Mouse (Mus musculus) intestine, embryonic 16.5 days (tissue): ENCODE measurements around the gene Fbxo39. TPM values are rescaled to one million over a fixed set of nuclear protein-coding genes. Genes with fewer than 3 reads are reported as not detected.

Experiments
- ATAC-seq: fragments of 200-750 bp; cut with Nextera tagmentation; 2 replicates; pipeline ENCODE4 v1.8.0; 2017; ENCODE audit warnings: moderate TSS enrichment, moderate library complexity
- H3K27ac ChIP-seq: fragments of 300-500 bp; sonication (generic); 2 replicates; pipeline ENCODE4 v1.5.1; 2014; ENCODE audit warnings: mild to moderate bottlenecking, low read length
- H3K27me3 ChIP-seq: fragments of 300-500 bp; sonication (generic); replicated peaks from 2 replicates; pipeline ENCODE4 v1.6.1; 2014; ENCODE audit warnings: low read length, control low read depth, mixed read lengths; ENCODE audit not compliant: control insufficient read depth, insufficient read depth
- H3K36me3 ChIP-seq: fragments of 300-500 bp; sonication (generic); 2 replicates; pipeline ENCODE4 v1.6.1; 2014; ENCODE audit warnings: low read length, control low read depth; ENCODE audit not compliant: control insufficient read depth, insufficient read depth
- H3K4me1 ChIP-seq: fragments of 300-500 bp; sonication (generic); 2 replicates; pipeline ENCODE4 v1.6.1; 2014; ENCODE audit warnings: low read length, control low read depth, mixed read lengths; ENCODE audit not compliant: control insufficient read depth, insufficient read depth
- H3K4me2 ChIP-seq: fragments of 300-500 bp; sonication (generic); 2 replicates; pipeline ENCODE4 v1.6.1; 2014; ENCODE audit warnings: low read depth, low read length, control low read depth
- H3K4me3 ChIP-seq: fragments of 300-500 bp; sonication (generic); 2 replicates; pipeline ENCODE4 v1.5.1; 2014; ENCODE audit warnings: mild to moderate bottlenecking, low read length
- H3K9ac ChIP-seq: fragments of 300-500 bp; sonication (generic); 2 replicates; pipeline ENCODE4 v1.6.1; 2014; ENCODE audit warnings: low read depth, low read length
- H3K9me3 ChIP-seq: fragments of 300-500 bp; sonication (generic); 2 replicates; pipeline ENCODE4 v1.6.1; 2016; ENCODE audit warnings: low read length, control low read depth; ENCODE audit not compliant: control insufficient read depth
- WGBS: fragments of 180-500 bp; shearing (Covaris S2); extraction: QIAGEN DNeasy Blood & Tissue Kit; methylation state at CpG from one replicate; pipeline ENCODE4 v1.1.7; 2014; 5-methylcytosine and 5-hydroxymethylcytosine counted together
- polyA plus RNA-seq: library from polyadenylated mRNA; unstranded; fragments of >200 nt; fragmentation: Nextera tagmentation; extraction: Ambion mirVana; gene quantifications from 2 replicates; pipeline ENCODE4 v1.2.1, GENCODE M21; 2015

The Fbxo39 gene
- not detected in 2 replicates for polyA plus RNA-seq

- ATAC-seq, result no peak
Observed at GRCm38 (mm10) chr11:72314151-72314895, at the start of gene Fbxo39. Fbxo39 (plus strand) TSS chr11:72314444.

DNA sequence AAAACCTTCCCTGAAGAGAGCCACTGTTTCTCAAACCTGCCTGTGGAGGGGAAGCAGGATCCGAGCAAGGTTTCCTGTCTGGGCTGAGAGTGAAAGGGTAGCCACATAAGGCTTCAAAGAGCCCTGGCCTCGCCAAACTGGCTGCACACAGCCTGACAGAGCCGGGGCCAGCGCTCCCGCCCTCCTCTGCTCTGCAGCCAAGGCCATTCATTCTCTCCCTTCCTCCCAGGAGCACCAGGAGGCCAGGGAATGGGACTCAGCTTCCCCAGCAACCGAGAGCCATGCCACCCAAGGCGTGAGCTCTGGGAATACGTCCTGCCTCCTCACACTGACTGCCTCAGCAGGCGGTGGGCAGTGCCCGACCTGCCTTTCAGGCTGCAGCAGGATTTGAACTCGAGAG lies 48.8 kb upstream of the Fbxo39 start:
- Histone ChIP-seq H3K4me3 (no peak overlapping the region; the same call in 1 of the 2 replicates), H3K27ac (no peak overlapping the region), H3K9me3 (no peaks in the 10 kb centered on the region), H3K9ac (no peak overlapping the region), H3K4me2 (no peak overlapping the region), H3K4me1 (peaks cover 7% of the 10 kb centered on the region; the same call in 1 of the 2 replicates), H3K27me3 (peaks cover 27% of the 10 kb centered on the region), H3K36me3 (no peaks in the 10 kb centered on the region)
- 9% methylated on average over 11 of the region's 11 CpGs for WGBS
- ATAC-seq, result no peak

More at GRCm38 (mm10) chr11:72314151-72314895, at the start of gene Fbxo39:
- Histone ChIP-seq H3K27ac (no peak within 1 kb of the TSS), H3K4me3 (peak within 1 kb of the TSS; percentile 9), H3K27me3 (peaks cover 18% of the 10 kb centered on the region), H3K9ac (no peak within 1 kb of the TSS), H3K4me2 (peak within 1 kb of the TSS; percentile 38), H3K4me1 (no peaks in the 10 kb centered on the region), H3K36me3 (no peaks in the 10 kb centered on the region), H3K9me3 (no peaks in the 10 kb centered on the region)
- 11% methylated on average over 42 of the region's 42 CpGs for WGBS

- no peak overlapping the region for H3K27ac ChIP-seq
- H3K27me3 ChIP-seq, result peaks cover 27% of the 10 kb centered on the region
- peak overlapping the region; percentile 44 for H3K9ac ChIP-seq
- H3K4me2 ChIP-seq, result peak overlapping the region; percentile 83
- H3K4me3 ChIP-seq, result peak overlapping the region; percentile 50
- under 1% methylated on average over 46 of the region's 46 CpGs for WGBS
- no peaks in the 10 kb centered on the region for H3K9me3 ChIP-seq
- H3K4me1 ChIP-seq, result peaks cover 7% of the 10 kb centered on the region; the same call in 1 of the 2 replicates
- ATAC-seq, result peak; percentile 82
- no peaks in the 10 kb centered on the region for H3K36me3 ChIP-seq
Observed at GRCm38 (mm10) chr11:72266207-72266959, 47.9 kb upstream of the Fbxo39 start.

- peak; percentile 48 for ATAC-seq
- Histone ChIP-seq H3K27me3 (peaks cover 27% of the 10 kb centered on the region), H3K36me3 (no peaks in the 10 kb centered on the region), H3K27ac (no peak within 1 kb of the TSS), H3K4me2 (peak within 1 kb of the TSS; percentile 83), H3K9ac (peak within 1 kb of the TSS; percentile 44), H3K4me3 (peak within 1 kb of the TSS; percentile 50), H3K4me1 (peaks cover 7% of the 10 kb centered on the region; the same call in 1 of the 2 replicates), H3K9me3 (no peaks in the 10 kb centered on the region)
- WGBS, result 4% methylated on average over 36 of the region's 36 CpGs
Observed at GRCm38 (mm10) chr11:72266960-72267560, 47.2 kb upstream of the Fbxo39 start, which contains the start of gene Slc13a5. Slc13a5 (minus strand) TSS chr11:72267222.

DNA sequence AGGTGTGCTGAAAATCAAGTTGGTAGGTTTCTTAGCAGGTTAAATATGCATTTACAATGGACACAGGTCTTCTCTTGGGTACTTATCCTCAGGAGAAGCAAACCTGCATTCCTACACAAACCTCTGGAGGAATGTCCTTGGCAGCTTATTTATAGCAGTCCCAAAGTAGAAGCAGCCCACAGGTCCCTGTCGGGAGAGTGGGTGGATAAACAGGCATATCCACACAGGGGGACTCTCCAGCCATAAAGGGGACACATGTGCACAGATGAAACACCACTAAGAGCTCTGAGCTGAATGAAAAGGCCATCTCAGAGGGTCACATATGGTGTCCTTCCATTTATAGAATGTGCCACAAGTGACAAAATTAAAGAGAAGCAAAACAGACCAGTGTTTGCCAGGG lies 42.5 kb upstream of the Fbxo39 start:
- 23% methylated on average over 1 of the region's 1 CpGs for WGBS
- no peak for ATAC-seq
- H3K27me3 ChIP-seq, result peaks cover 13% of the 10 kb centered on the region
- H3K4me2 ChIP-seq, result no peak overlapping the region
- H3K4me1 ChIP-seq, result 0 out of 2 replicates have a peak, but pooled peaks cover 3% of the 10 kb centered on the region
- no peaks in the 10 kb centered on the region for H3K9me3 ChIP-seq
- H3K9ac ChIP-seq, result no peak overlapping the region
- no peak overlapping the region for H3K27ac ChIP-seq
- no peak overlapping the region for H3K4me3 ChIP-seq
- no peaks in the 10 kb centered on the region for H3K36me3 ChIP-seq

GRCm38 (mm10) chr11:72273341-72273740 lies 40.9 kb upstream of the Fbxo39 start:
- H3K27ac ChIP-seq, result no peak overlapping the region
- H3K9ac ChIP-seq, result no peak overlapping the region
- H3K36me3 ChIP-seq, result no peaks in the 10 kb centered on the region
- no peak overlapping the region for H3K4me2 ChIP-seq
- peaks cover 3% of the 10 kb centered on the region; the same call in 1 of the 2 replicates for H3K27me3 ChIP-seq
- ATAC-seq, result no peak
- H3K9me3 ChIP-seq, result no peaks in the 10 kb centered on the region
- H3K4me3 ChIP-seq, result no peak overlapping the region
- WGBS, result 50% methylated on average over 3 of the region's 3 CpGs
- H3K4me1 ChIP-seq, result no peaks in the 10 kb centered on the region

- no peaks in the 10 kb centered on the region for H3K27me3 ChIP-seq
- no peaks in the 10 kb centered on the region for H3K4me1 ChIP-seq
- WGBS, result 78% methylated on average over 5 of the region's 5 CpGs
- no peaks in the 10 kb centered on the region for H3K36me3 ChIP-seq
- no peak overlapping the region for H3K4me3 ChIP-seq
- H3K27ac ChIP-seq, result no peak overlapping the region
- no peak overlapping the region for H3K4me2 ChIP-seq
- no peak for ATAC-seq
- no peak overlapping the region for H3K9ac ChIP-seq
- H3K9me3 ChIP-seq, result no peaks in the 10 kb centered on the region
Observed at GRCm38 (mm10) chr11:72281143-72281851, 32.9 kb upstream of the Fbxo39 start.

DNA sequence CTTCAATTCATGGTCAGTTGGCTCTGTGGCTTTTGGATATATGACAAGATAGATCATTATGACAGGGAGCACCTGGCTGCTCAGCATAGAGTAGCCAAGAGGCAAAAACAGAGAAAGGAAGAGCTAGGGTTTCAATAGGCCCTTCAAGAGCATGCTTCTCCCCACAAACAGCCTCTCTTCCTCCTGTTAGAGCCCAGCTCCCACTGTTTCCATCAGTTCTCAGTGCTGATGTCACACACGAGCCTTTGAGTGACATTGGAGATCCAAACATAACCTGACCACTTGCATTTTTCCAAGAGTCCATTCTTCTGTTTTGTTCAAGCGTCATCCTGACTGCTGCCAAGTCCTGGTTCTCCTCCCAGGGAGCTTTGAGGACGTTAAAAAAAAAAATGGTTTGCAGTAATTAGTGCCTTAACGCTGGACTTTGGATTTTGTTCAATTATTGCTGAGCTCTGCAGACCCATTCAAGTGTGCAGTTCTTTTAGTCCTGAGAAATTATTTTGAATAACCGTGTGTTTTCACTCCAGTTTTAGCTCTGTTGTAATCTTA lies 32.3 kb upstream of the Fbxo39 start:
- no peaks in the 10 kb centered on the region for H3K36me3 ChIP-seq
- H3K27me3 ChIP-seq, result no peaks in the 10 kb centered on the region
- no peak overlapping the region for H3K9ac ChIP-seq
- H3K9me3 ChIP-seq, result no peaks in the 10 kb centered on the region
- no peaks in the 10 kb centered on the region for H3K4me1 ChIP-seq
- H3K4me3 ChIP-seq, result no peak overlapping the region
- H3K27ac ChIP-seq, result no peak overlapping the region
- no peak overlapping the region for H3K4me2 ChIP-seq
- ATAC-seq, result no peak
- 64% methylated on average over 5 of the region's 5 CpGs for WGBS
